Mouse (Mus musculus): ENCODE data around the gene Prtn3. TPM values are rescaled to one million over a fixed set of nuclear protein-coding genes. Genes with fewer than 3 reads are reported as not detected.

Gene Prtn3
- polyA plus RNA-seq, 1 experiment: 0.22 TPM

GRCm38 (mm10) chr10:79879527-79879926 is 5.3 kb downstream of the Prtn3 start:
- Histone ChIP-seq H3K4me3 (no peak overlapping the region), H3ac (ENCODE audit: control insufficient read depth, insufficient read length) (no peak overlapping the region), H3K4me2 (ENCODE audit: low read depth) (no peak overlapping the region), H3K27me3 (ENCODE audit: control insufficient read depth, insufficient read depth, insufficient read length) (no peaks in the 10 kb centered on the region), H3K79me2 (ENCODE audit: control insufficient read depth, insufficient read depth) (no peaks in the 10 kb centered on the region), H3K36me3 (ENCODE audit: control insufficient read depth, insufficient read depth) (no peaks in the 10 kb centered on the region)
- no peak for TF ChIP-seq MYOD1 (IDR thresholded peaks at IDR 0.05; ENCODE audit: control insufficient read depth in 1 of 3, insufficient read length in 2 of 3, low read depth in 2 of 3)
- TF ChIP-seq TCF3 (IDR thresholded peaks at IDR 0.05; ENCODE audit: insufficient read length, low read depth): no peak
- TF ChIP-seq USF1 (IDR thresholded peaks at IDR 0.05; ENCODE audit: low read depth): no peak
- no peak for TF ChIP-seq CEBPB (IDR thresholded peaks at IDR 0.05; ENCODE audit: insufficient read depth, poor library complexity, severe bottlenecking)
- TF ChIP-seq MYOG (IDR thresholded peaks at IDR 0.05; ENCODE audit: control insufficient read depth in 1 of 3, insufficient read depth in 1 of 3, insufficient read length in 2 of 3, low read depth in 2 of 3): no peak
- TF ChIP-seq POLR2AphosphoS2 (IDR thresholded peaks at IDR 0.05; ENCODE audit: insufficient read length, low read depth): no peak
- no peak for TF ChIP-seq REST (IDR thresholded peaks at IDR 0.05; ENCODE audit: insufficient read depth, insufficient read length)
- no peak for TF ChIP-seq E2F4 (IDR thresholded peaks at IDR 0.05; ENCODE audit: insufficient read depth)
- no peak for TF ChIP-seq TCF12 (IDR thresholded peaks at IDR 0.05; ENCODE audit: insufficient read depth, poor library complexity, severe bottlenecking)
- no peak for TF ChIP-seq MAX (IDR thresholded peaks at IDR 0.05; ENCODE audit: low read depth)
- TF ChIP-seq POLR2A (IDR thresholded peaks at IDR 0.05; ENCODE audit: insufficient read length, low read depth): no peak

DNA sequence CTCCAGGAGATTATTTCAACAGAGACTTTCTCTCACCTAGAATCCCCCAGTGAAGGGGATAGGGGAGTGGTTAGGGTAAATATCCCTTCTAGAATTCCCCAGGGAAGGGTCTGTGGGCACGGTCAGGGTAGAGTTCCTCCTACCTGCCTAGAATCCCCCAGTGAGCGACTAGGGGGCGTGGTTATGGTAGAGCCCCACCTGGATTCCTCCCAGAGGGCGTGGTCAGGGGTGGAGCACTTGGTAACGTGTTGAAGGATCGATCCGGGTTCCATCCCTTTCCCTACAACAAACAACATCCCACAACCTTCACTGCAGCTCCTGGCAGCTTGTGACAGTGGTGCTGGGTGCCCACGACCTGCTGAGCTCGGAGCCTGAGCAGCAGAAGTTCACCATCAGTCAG is 6.4 kb downstream of the Prtn3 start:
- no peak overlapping the region for H3K4me2 ChIP-seq (ENCODE audit: low read depth)
- no peaks in the 10 kb centered on the region for H3K36me3 ChIP-seq (ENCODE audit: control insufficient read depth, insufficient read depth)
- TF ChIP-seq TCF3 (IDR thresholded peaks at IDR 0.05; ENCODE audit: insufficient read length, low read depth): no peak
- TF ChIP-seq USF1 (IDR thresholded peaks at IDR 0.05; ENCODE audit: low read depth): no peak
- TF ChIP-seq E2F4 (IDR thresholded peaks at IDR 0.05; ENCODE audit: insufficient read depth): no peak
- TF ChIP-seq MYOG (IDR thresholded peaks at IDR 0.05; ENCODE audit: control insufficient read depth in 1 of 3, insufficient read depth in 1 of 3, insufficient read length in 2 of 3, low read depth in 2 of 3): no peak
- no peak for TF ChIP-seq CEBPB (IDR thresholded peaks at IDR 0.05; ENCODE audit: insufficient read depth, poor library complexity, severe bottlenecking)
- TF ChIP-seq POLR2AphosphoS2 (IDR thresholded peaks at IDR 0.05; ENCODE audit: insufficient read length, low read depth): no peak
- TF ChIP-seq MYOD1 (IDR thresholded peaks at IDR 0.05; ENCODE audit: control insufficient read depth in 1 of 3, insufficient read length in 2 of 3, low read depth in 2 of 3): no peak
- TF ChIP-seq TCF12 (IDR thresholded peaks at IDR 0.05; ENCODE audit: insufficient read depth, poor library complexity, severe bottlenecking): no peak
- no peak for TF ChIP-seq POLR2A (IDR thresholded peaks at IDR 0.05; ENCODE audit: insufficient read length, low read depth)
- no peak for TF ChIP-seq MAX (IDR thresholded peaks at IDR 0.05; ENCODE audit: low read depth)
- TF ChIP-seq SRF (IDR thresholded peaks at IDR 0.05; ENCODE audit: control insufficient read depth, insufficient read length, low read depth): no peak
- no peak for TF ChIP-seq REST (IDR thresholded peaks at IDR 0.05; ENCODE audit: insufficient read depth, insufficient read length)
- no peak overlapping the region for H3ac ChIP-seq (ENCODE audit: control insufficient read depth, insufficient read length)
- no peaks in the 10 kb centered on the region for H3K79me2 ChIP-seq (ENCODE audit: control insufficient read depth, insufficient read depth)
- no peaks in the 10 kb centered on the region for H3K27me3 ChIP-seq (ENCODE audit: control insufficient read depth, insufficient read depth, insufficient read length)
- no peak overlapping the region for H3K4me3 ChIP-seq

GRCm38 (mm10) chr10:79881981-79882380 is 7.7 kb downstream of the Prtn3 start:
- TF ChIP-seq MYOD1 (IDR thresholded peaks at IDR 0.05; ENCODE audit: control insufficient read depth in 1 of 3, insufficient read length in 2 of 3, low read depth in 2 of 3) (no peak), POLR2AphosphoS2 (IDR thresholded peaks at IDR 0.05; ENCODE audit: insufficient read length, low read depth) (no peak), REST (IDR thresholded peaks at IDR 0.05; ENCODE audit: insufficient read depth, insufficient read length) (no peak), CEBPB (IDR thresholded peaks at IDR 0.05; ENCODE audit: insufficient read depth, poor library complexity, severe bottlenecking) (no peak), E2F4 (IDR thresholded peaks at IDR 0.05; ENCODE audit: insufficient read depth) (no peak), TCF3 (IDR thresholded peaks at IDR 0.05; ENCODE audit: insufficient read length, low read depth) (no peak), USF1 (IDR thresholded peaks at IDR 0.05; ENCODE audit: low read depth) (no peak), MAX (IDR thresholded peaks at IDR 0.05; ENCODE audit: low read depth) (no peak), POLR2A (IDR thresholded peaks at IDR 0.05; ENCODE audit: insufficient read length, low read depth) (no peak), MYOG (IDR thresholded peaks at IDR 0.05; ENCODE audit: control insufficient read depth in 1 of 3, insufficient read depth in 1 of 3, insufficient read length in 2 of 3, low read depth in 2 of 3) (no peak), TCF12 (IDR thresholded peaks at IDR 0.05; ENCODE audit: insufficient read depth, poor library complexity, severe bottlenecking) (no peak), SRF (IDR thresholded peaks at IDR 0.05; ENCODE audit: control insufficient read depth, insufficient read length, low read depth) (no peak)
- no peaks in the 10 kb centered on the region for H3K79me2 ChIP-seq (ENCODE audit: control insufficient read depth, insufficient read depth)
- no peak overlapping the region for H3ac ChIP-seq (ENCODE audit: control insufficient read depth, insufficient read length)
- no peaks in the 10 kb centered on the region for H3K27me3 ChIP-seq (ENCODE audit: control insufficient read depth, insufficient read depth, insufficient read length)
- H3K4me3 ChIP-seq: no peak overlapping the region
- H3K4me2 ChIP-seq (ENCODE audit: low read depth): peak overlapping the region; percentile 18
- no peaks in the 10 kb centered on the region for H3K36me3 ChIP-seq (ENCODE audit: control insufficient read depth, insufficient read depth)

DNA sequence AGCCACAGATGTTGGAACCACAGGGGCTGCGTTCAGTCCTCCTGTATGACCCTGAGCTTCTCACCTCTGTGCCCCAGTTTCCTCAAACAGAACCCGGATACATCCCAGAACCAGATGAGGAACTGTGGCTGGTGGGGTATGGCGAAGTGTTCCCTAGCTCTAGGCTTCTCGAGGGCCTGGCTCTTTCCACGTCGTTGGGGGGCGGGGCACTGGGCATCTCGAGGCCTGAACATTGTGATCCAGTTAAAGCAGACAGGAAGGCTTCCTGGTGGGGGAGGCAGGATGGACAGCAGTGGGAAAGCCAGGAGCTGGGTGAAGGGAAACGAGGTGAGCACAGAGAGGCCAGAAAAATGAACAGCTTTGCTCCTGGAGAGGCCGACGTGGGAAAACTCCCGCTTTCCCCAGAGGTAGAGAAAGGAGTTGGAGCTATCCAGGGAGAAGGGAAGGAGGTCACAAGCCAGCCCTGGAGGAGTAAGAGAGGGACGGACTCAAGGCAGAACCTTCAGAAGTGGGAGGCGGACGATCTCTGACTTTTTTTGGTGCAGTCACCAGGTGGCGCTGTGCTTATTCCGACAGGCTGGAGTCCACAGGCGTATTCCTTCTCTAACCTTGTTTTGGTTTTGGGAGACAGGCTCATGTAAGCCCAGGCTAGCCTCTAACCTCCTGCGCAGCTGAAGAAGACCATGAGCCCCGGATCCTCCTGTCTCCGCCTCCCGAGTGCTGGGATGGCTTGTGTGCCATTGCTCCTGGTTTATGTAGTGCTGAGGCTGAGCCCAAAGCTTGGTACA is 9.2 kb downstream of the Prtn3 start:
- Histone ChIP-seq H3K4me2 (ENCODE audit: low read depth) (peak overlapping the region; percentile 40), H3K27me3 (ENCODE audit: control insufficient read depth, insufficient read depth, insufficient read length) (peaks cover 8% of the 10 kb centered on the region), H3ac (ENCODE audit: control insufficient read depth, insufficient read length) (no peak overlapping the region), H3K79me2 (ENCODE audit: control insufficient read depth, insufficient read depth) (no peaks in the 10 kb centered on the region), H3K36me3 (ENCODE audit: control insufficient read depth, insufficient read depth) (no peaks in the 10 kb centered on the region), H3K4me3 (no peak overlapping the region)
- TF ChIP-seq TCF3 (IDR thresholded peaks at IDR 0.05; ENCODE audit: insufficient read length, low read depth): no peak
- no peak for TF ChIP-seq SRF (IDR thresholded peaks at IDR 0.05; ENCODE audit: control insufficient read depth, insufficient read length, low read depth)
- no peak for TF ChIP-seq CEBPB (IDR thresholded peaks at IDR 0.05; ENCODE audit: insufficient read depth, poor library complexity, severe bottlenecking)
- TF ChIP-seq REST (IDR thresholded peaks at IDR 0.05; ENCODE audit: insufficient read depth, insufficient read length): no peak
- TF ChIP-seq E2F4 (IDR thresholded peaks at IDR 0.05; ENCODE audit: insufficient read depth): no peak
- TF ChIP-seq MYOG (IDR thresholded peaks at IDR 0.05; ENCODE audit: control insufficient read depth in 1 of 3, insufficient read depth in 1 of 3, insufficient read length in 2 of 3, low read depth in 2 of 3): no peak
- no peak for TF ChIP-seq POLR2AphosphoS2 (IDR thresholded peaks at IDR 0.05; ENCODE audit: insufficient read length, low read depth)
- TF ChIP-seq USF1 (IDR thresholded peaks at IDR 0.05; ENCODE audit: low read depth): no peak
- TF ChIP-seq POLR2A (IDR thresholded peaks at IDR 0.05; ENCODE audit: insufficient read length, low read depth): no peak
- no peak for TF ChIP-seq MYOD1 (IDR thresholded peaks at IDR 0.05; ENCODE audit: control insufficient read depth in 1 of 3, insufficient read length in 2 of 3, low read depth in 2 of 3)
- no peak for TF ChIP-seq TCF12 (IDR thresholded peaks at IDR 0.05; ENCODE audit: insufficient read depth, poor library complexity, severe bottlenecking)
- no peak for TF ChIP-seq MAX (IDR thresholded peaks at IDR 0.05; ENCODE audit: low read depth)

Data from myocyte (in vitro differentiated cells).